Mouse (Mus musculus) left cerebral cortex, postnatal 10 days (tissue): ENCODE data around the gene Dhx57. TPM values are rescaled to one million over a fixed set of nuclear protein-coding genes. Genes with fewer than 3 reads are reported as not detected.
"Not testable (repeated sequence)": the region's sequence is repeated elsewhere in the genome, so short reads cannot be mapped to it uniquely, and the experiment has no call there.

Experiments
- DNase-seq, 2 experiments: peaks; one replicate each; pipeline ENCODE4 v3.0.0; 2021 to 2022; ENCODE audit warnings: low spot score in 2 of 2, mixed read lengths in 1 of 2; ENCODE audit errors: extremely low spot score in 1 of 2
- intact Hi-C: fragments of 180-260 bp; cut with DNase I; formaldehyde crosslinking; loops from one replicate; pipeline ENCODE4 v1.15.1; 2025
- total RNA-seq, 2 experiments: library from RNA; stranded (reverse); gene quantifications; 2 replicates each; pipeline ENCODE4 v1.2.3; 2021

Gene Dhx57
- total RNA-seq, 2 experiments from 2014 or later, result 60.2 to 63.8 TPM

DNA sequence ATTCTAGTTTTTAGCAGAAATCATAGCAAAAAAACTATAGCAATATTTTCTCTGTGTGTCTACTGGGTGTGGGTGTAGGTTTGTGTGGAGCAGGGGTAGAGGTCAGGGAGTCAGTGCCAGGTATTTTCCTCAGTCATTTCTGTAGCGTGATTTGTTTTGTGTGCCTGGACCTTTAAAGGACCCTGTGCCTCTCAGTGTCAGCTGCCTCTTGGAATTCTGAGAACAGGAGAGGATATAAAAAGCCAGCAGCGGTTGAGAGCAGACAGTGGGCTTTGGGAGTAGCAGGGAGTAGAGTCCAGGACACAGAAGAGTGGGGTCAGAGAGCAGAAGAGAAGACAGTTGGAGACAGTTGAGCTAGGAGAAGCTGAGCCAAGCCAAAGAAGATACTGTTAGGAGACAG lies 70.1 kb downstream of the Dhx57 start:
- no peak for DNase-seq
- intact Hi-C loops, result no loop called here

DNA sequence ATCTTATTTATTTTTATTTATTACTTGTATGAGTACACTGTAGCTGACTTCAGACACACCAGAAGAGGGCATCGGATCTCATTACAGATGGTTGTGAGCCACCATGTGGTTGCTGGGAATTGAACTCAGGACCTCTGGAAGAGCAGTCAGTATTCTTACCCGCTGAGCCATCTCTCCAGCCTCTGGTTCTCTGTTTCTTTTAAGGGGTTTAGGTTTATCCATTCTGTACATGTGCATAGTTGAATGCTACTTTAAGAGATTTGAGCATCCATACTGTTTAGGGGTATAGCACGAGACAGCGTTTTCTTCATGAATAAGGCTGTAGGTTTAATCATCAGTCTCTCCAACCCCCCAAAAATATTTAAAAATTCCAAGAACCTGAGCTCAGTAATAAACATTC lies 76.3 kb downstream of the Dhx57 start:
- DNase-seq, intact Hi-C loops: not testable (repeated sequence)

DNA sequence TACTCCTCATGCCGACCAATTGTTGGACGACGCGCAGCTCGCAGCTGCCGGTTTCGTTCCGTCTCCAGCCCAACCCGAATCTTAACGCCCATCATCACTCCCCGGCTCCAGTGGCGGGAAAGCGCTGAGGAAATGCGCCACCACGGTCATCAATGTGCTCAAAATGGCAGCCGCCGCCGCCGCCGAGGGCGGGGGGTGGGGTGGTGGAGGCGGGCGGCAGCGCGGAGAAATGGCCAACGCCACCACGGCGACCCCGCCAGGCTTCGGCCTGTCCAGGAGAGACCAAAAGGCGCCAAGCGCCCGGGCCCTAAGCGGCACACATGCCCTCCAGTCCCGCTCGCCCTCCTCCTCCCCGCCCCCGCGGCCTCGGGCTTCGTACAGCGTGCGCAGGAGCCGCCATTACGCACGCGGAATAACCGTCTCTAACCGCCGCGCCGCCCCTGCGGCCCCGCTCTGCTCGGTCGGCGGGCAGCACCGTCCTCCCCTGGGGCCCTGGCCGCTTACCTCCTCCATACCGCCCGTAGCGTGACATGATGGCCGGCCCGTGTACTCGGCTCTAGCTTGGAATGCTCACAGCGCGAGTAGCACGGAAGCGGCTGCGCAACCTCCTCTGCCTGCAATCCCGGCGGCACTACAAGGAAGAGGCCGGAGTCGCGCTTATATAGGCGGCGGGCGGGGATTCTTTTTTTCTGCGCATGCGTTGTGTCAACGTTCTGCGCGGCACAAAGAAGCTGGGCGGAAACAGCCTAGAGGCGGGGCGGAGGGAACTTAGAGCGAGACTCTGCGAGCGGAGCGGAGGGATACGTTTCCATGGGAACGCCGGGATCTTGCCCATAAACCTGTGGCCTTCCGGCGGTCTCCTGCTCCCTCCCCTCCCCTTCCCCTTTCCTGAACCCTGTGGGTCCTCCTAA lies 83.3 kb downstream of the Dhx57 start, which contains the start of the genes Srsf7 and Ttc39d:
Gene Srsf7, minus strand, starts transcription at position 637 of the 911 bp plus-strand sequence.
Gene Ttc39d, plus strand, starts transcription at position 790 of the 911 bp plus-strand sequence.
- DNase-seq, result peak; percentile 98 to 99
- intact Hi-C loops, result no loop called here

DNA sequence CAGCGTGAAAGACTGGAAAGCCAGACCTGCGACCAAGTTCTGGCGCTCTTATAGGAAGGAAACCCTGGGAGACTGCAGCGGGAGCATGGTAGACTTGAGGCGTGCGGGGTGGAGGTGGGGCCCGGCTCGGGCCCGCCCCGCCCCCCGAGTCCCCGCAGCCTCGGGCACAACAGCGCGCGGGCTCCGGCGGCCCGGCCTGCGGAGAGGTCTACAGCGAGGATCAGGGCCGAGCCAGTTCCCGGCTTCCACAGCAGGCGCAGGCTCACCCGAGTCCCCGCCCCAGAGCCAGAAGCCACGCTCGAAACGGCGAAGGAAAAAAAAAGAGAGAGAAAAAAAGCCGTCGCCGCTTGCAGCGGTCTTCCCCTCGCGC lies 84.0 kb downstream of the Dhx57 start:
- intact Hi-C loops, result no loop called here
- peak in 1 of 2 experiments; percentile 82 for DNase-seq

DNA sequence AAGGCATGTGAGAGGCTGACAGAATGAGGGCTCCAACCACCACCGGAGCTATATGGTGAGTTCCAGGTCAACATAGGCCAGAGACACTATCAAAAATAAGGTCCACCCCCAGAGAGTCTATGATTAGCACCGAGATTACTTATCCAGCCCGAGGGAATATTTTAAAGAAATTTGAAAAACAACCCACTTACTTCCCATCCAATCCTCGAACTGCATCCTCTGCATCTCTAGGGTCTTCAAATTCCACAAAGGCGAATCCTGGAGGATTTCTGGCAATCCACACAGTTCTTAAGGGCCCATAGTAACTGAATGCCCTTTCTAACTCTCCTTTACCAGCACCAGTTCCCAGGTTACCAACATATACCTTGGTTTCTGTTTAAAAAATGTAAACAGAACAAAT lies 84.6 kb downstream of the Dhx57 start:
- DNase-seq, result no peak
- intact Hi-C loops, result no loop called here

DNA sequence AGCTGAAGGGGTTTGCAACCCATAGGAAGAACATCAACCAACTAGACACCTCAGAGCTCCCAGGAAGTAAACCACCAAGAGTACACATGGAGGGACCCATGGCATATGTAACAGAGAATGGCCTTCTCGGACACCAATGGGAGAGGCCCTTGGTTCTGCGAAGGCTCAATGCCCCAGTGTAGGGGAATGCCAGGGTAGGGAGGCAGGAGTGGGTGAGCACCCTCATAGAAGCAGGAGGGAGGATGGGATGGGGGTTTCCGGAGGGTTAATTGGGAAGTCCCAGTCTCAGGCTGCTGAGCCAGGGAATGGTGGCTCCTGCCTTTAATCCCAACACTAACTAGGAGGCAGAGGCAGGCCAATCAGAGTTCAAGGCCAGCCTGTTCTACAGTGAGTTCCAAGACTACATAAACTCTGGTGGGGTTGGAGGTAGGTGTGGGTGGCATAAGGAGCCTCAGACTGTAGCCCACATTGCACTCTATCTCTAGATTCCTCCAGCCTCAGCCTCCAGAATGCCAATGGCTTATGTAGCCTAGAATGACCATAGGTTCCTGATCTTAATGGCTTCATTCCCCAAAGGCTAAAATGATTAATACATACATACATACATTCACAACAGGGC lies 91.0 kb downstream of the Dhx57 start:
- intact Hi-C loops, result no loop called here

DNA sequence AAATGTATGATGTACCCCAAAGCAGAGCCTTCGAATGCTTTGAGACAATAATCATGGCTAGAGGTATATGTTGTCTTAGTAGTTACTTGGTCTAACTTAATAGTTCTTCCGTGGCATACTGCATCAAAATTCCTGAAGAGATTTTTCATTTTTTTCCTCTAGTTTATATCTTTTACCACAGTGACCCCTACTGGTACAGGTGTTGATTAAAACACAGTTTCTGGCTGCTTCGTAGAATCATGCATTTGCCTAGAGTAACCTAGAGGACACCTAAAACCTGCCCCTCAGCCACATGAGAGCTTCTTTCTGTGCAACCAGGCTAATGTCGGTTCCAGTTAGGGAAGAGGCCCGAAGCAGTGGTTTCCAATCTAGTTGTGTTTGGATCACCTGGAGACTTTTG lies 97.2 kb downstream of the Dhx57 start:
- intact Hi-C loops, result loop anchor here (5.0 kb wide), 1 partner anchor 331 kb away; no protein-coding TSS in a partner anchor
- peak in 1 of 2 experiments; percentile 16 for DNase-seq

More for the DNA sequence above, 91.0 kb downstream of the Dhx57 start:
- DNase-seq, result no peak

Other genes with a start within 250 kb of the Dhx57 start
- 10 to 100 TPM; 62.6 to 67.3 TPM for gene Hnrnpll, start 228.1 kb downstream of the Dhx57 start, total RNA-seq
- 1 to 10 TPM; 1.7 to 2.4 TPM for gene Galm, start 163.0 kb downstream of the Dhx57 start, total RNA-seq
- gene Srsf7, start 83.2 kb downstream of the Dhx57 start, total RNA-seq, result 100 to 1,000 TPM; 108 to 120 TPM
- under 1 TPM; 0.17 to 0.18 TPM for gene Ttc39d, start 83.0 kb downstream of the Dhx57 start, total RNA-seq
- 1 to 10 TPM; 5.8 to 6.6 TPM for gene Gemin6, start 66.0 kb downstream of the Dhx57 start, total RNA-seq
- 10 to 100 TPM; 18.9 to 19.1 TPM for gene Morn2, start 273 bp downstream of the Dhx57 start, total RNA-seq
- 1 to 10 TPM; 3.1 to 3.9 TPM for gene Arhgef33, start 16.9 kb upstream of the Dhx57 start, total RNA-seq
- gene Gm10190, start 83.1 kb upstream of the Dhx57 start, total RNA-seq, result 1 to 10 TPM; 4.8 to 5.1 TPM
- gene Sos1, start 190.0 kb upstream of the Dhx57 start, total RNA-seq, result 10 to 100 TPM; 34.0 to 35.6 TPM